Mouse (Mus musculus) layer of hippocampus, adult 9-11 months (tissue): ENCODE measurements around the gene Acsf3.

Experiments
- DNase-seq: peaks from one replicate; pipeline ENCODE4 v3.0.0; 2022

The Acsf3 gene

GRCm38 (mm10) chr8:122851692-122852545 is 76.6 kb downstream of the Acsf3 start:
- no peak for DNase-seq

- no peak for DNase-seq
These were observed 77.2 kb downstream of the Acsf3 start for GRCm38 (mm10) chr8:122852546-122852905.

- DNase-seq: peak; percentile 48
These were observed 78.1 kb downstream of the Acsf3 start for GRCm38 (mm10) chr8:122853340-122853771.

- DNase-seq: no peak
These were observed 79.1 kb downstream of the Acsf3 start for GRCm38 (mm10) chr8:122854388-122854787.

- DNase-seq: no peak
These were observed 79.8 kb downstream of the Acsf3 start for GRCm38 (mm10) chr8:122855123-122855522.

- DNase-seq: no peak
These were observed 81.0 kb downstream of the Acsf3 start for GRCm38 (mm10) chr8:122856288-122856687.

GRCm38 (mm10) chr8:122859843-122860242 is 84.6 kb downstream of the Acsf3 start:
- DNase-seq: no peak

- DNase-seq: no peak
These were observed 89.4 kb downstream of the Acsf3 start for GRCm38 (mm10) chr8:122864719-122865129.

- peak; percentile 21 for DNase-seq
These were observed 90.2 kb downstream of the Acsf3 start for GRCm38 (mm10) chr8:122865441-122865840.

- no peak for DNase-seq
These were observed 90.9 kb downstream of the Acsf3 start for GRCm38 (mm10) chr8:122866231-122866630.
